Mouse (Mus musculus) bone marrow macrophage, adult 2 months (primary cell): Measurements from ENCODE around the gene Sel1l2. TPM values are rescaled to one million over a fixed set of nuclear protein-coding genes. Genes with fewer than 3 reads are reported as not detected.

Experiments used
- H3K27ac ChIP-seq: 2 replicates; pipeline ENCODE4 v1.5.1; 2012; ENCODE audit warnings: low read depth, low read length; ENCODE audit not compliant: insufficient read depth
- H3K4me1 ChIP-seq: 2 replicates; pipeline ENCODE4 v1.6.1; 2012; ENCODE audit warnings: low read length; ENCODE audit not compliant: control insufficient read depth, insufficient read depth
- H3K4me3 ChIP-seq: 2 replicates; pipeline ENCODE4 v1.5.1; 2012; ENCODE audit warnings: mild to moderate bottlenecking, low read length, moderate library complexity; ENCODE audit not compliant: insufficient read depth
- CTCF ChIP-seq: IDR thresholded peaks from 2 replicates; pipeline ENCODE4 v1.5.1; 2012; ENCODE audit warnings: low read depth, mild to moderate bottlenecking, low read length, moderate library complexity
- POLR2A ChIP-seq: IDR thresholded peaks from 2 replicates; pipeline ENCODE4 v1.6.1; 2012; ENCODE audit warnings: mild to moderate bottlenecking, low read depth, low read length, borderline replicate concordance
- polyA plus RNA-seq: library from polyadenylated mRNA; stranded (reverse); fragments of >200 nt; gene quantifications from 2 replicates; pipeline ENCODE4 v1.2.4, GENCODE M21; 2012; ENCODE audit not compliant: missing spikeins, insufficient read depth, insufficient read length

Sel1l2 gene
- polyA plus RNA-seq, 1 experiment = not detected

DNA sequence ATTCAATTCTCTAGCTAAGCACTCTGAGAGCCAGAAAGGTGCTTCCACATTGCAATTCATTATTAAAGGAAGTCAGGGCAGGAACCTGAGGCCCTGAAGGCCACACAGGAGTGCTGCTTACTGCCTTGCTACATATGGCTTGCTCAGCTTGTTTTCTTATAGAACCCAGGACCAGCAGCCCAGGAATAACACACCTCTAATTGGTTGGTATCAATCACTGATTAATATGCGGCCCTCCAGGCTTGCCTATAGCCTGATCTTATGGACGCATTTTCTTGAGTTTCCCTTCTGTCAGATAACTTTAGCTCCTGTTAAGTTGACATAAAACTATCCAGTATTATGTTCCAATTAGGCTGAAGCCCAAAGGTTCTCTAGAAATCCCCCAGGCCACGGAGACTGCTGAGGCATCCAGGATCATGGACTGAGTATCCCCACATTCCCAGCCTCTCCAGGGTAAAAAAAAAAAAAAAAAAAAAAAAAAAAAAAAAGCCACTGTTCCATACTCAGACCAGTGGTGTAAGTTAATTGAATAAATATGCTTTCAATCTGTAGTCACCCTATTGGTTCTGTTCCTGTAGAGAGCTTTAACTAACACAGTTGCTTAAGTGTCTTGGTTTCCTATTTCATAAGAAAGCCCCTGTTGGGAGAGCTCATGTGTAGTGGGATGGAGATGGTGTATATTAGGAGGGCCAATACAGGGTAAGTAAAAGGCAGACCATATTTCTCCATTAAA, 86.4 kb downstream of the Sel1l2 start:
- TF ChIP-seq CTCF = no peak
- TF ChIP-seq POLR2A = no peak
- Histone ChIP-seq H3K27ac (no peak overlapping the region), H3K4me1 (no peaks in the 10 kb centered on the region), H3K4me3 (no peak overlapping the region)

DNA sequence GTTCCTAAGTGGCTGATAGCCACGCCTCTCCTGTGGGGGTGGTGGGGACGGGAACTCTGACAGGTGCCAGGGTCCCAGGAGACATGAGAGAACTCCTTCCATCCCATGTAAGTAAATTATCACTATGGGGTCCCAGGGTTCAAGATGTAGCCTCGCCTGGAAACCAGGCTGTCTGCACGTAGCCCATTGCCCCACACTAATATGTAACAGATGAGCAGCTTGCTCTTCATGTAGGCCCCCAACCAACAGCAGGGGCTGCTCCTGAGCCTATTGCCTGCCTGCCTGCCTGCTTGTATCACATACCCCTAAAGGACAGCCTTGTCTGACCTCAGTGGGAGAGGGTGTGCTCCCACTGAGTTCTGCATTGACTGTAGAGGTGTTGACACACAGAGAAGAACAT, 92.4 kb downstream of the Sel1l2 start:
- TF ChIP-seq CTCF = no peak
- TF ChIP-seq POLR2A = no peak
- Histone ChIP-seq H3K27ac (no peak overlapping the region), H3K4me3 (no peak overlapping the region), H3K4me1 (no peaks in the 10 kb centered on the region)

DNA sequence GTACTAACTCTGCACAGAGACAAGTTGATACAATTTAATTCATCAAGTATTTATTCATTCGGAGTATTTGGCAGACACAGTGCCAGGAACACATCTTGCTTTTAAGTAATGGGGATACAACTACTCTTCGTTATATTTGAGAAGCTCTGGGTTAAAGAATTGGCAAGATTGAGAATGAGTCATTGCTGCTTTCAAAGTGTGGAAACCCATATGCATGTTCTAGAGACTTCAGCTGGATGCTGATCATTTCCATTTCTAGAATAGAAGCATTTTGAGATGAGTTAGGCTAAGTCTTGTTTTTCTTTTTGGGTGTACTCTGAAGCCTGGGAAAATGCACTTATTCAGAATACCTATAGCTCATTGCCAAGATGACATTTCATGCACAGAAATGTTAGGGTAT, 95.7 kb downstream of the Sel1l2 start:
- H3K4me3 ChIP-seq = no peak overlapping the region
- no peaks in the 10 kb centered on the region for H3K4me1 ChIP-seq
- H3K27ac ChIP-seq = no peak overlapping the region
- TF ChIP-seq POLR2A (no peak), CTCF (no peak)

DNA sequence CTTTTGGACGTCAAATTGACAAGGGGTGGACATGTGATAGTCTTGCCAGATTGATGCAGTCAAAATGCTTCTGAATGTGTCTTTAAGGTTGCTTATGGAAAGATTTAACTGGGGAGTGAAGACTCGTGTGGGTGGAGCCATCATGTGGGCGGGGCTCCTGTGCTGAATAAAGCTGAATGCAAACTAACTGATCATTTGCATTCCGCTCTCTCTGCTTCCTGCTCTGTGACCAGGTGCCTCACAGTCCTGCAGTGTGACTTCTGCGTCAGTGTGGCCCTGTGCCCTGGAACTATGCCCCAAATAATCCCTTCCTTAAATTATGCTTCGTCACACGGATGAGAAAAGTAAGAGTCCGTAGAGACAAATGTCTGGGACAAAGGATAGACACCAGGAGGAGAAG, 108.7 kb downstream of the Sel1l2 start:
- TF ChIP-seq CTCF (no peak), POLR2A (no peak)
- no peak overlapping the region for H3K27ac ChIP-seq
- H3K4me1 ChIP-seq = no peaks in the 10 kb centered on the region
- H3K4me3 ChIP-seq = no peak overlapping the region

DNA sequence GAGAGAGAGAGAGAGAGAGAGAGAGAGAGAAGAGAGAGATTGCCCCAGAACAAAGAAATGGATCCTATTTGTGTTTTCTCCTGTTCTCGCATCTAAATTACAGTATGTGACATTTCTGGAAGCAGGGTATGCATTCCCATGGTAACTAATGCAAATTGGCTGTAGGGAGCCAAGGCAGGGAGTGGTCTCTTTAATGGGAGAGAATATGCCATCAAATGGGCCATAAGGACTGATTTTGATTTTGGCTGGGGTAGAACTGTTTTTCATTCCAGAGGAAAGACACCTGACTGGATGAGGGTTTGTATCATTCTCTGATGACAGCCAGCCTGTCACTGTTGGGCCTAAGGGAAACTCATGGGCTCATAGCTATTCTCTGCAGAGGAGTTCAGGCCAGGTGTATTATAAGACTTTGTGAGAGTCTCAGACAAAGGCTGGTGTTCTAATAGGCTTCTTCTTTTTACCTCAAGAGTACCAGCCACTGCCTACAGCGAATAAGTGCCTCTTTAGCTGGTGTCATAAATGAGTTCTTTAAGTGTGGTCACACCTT, 133.8 kb downstream of the Sel1l2 start:
- Histone ChIP-seq H3K4me3 (no peak overlapping the region), H3K27ac (no peak overlapping the region), H3K4me1 (no peaks in the 10 kb centered on the region)
- TF ChIP-seq CTCF (no peak), POLR2A (no peak)

DNA sequence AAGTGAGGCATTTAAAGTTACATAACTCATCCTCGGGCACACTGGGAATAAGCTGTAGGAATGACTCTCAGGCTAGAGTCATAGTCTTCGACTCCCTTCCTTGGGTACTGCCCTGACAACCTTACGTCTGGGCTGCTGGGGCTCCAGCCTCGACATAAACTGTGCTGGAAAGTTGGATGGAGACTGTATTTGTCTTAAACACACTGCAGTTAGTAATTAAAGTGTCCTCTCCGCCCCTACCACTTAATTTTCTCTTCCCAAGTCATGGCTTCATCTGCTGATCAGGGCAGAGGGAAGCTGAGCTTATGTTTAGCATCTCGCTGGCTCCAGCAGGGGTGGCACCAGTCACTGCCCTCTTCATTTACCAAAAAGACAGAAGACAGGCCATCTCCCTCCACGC, 135.2 kb downstream of the Sel1l2 start:
- TF ChIP-seq POLR2A (no peak), CTCF (no peak)
- Histone ChIP-seq H3K4me1 (no peaks in the 10 kb centered on the region), H3K27ac (no peak overlapping the region), H3K4me3 (no peak overlapping the region)

DNA sequence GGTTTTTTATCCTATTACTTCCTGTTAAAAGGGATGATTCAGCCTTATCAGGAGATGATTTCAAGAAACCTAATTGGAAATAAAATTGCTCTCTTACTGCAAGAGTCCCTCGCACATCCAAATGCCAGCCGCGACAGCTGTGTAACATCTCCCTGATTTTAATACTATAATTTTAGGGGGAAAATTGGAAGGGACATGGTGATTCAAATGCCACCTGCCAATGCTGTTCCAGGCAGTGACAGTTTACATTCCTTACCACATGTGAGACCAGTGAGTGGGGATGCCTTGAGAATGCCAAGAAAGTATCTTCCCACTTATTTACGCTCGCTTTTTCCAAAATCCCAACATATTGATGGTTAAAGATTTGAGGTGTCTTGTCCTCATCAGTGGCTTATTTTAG, 146.4 kb downstream of the Sel1l2 start:
- TF ChIP-seq POLR2A (no peak), CTCF (no peak)
- no peak overlapping the region for H3K4me3 ChIP-seq
- H3K4me1 ChIP-seq = no peaks in the 10 kb centered on the region
- no peak overlapping the region for H3K27ac ChIP-seq

DNA sequence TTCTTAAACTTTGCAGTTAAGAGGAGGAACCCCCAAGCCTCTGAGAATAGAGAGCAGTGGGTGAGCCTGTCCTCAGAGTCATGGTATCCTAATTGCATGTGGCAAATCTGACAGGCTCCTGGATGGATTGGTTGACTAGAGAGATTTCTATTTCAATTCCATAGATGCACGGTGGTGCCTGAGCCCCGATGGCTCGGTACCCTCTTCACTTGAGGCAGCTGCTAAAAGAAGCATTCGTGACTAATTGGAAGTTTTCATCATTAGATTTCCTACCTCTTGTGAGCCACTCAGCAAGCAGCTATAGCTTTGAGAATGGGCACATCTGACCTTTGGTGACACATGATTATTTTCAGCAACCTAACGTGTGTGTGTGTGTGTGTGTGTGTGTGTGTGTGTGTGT, 147.1 kb downstream of the Sel1l2 start:
- Histone ChIP-seq H3K4me1 (no peaks in the 10 kb centered on the region), H3K4me3 (no peak overlapping the region), H3K27ac (no peak overlapping the region)
- TF ChIP-seq CTCF (no peak), POLR2A (no peak)

DNA sequence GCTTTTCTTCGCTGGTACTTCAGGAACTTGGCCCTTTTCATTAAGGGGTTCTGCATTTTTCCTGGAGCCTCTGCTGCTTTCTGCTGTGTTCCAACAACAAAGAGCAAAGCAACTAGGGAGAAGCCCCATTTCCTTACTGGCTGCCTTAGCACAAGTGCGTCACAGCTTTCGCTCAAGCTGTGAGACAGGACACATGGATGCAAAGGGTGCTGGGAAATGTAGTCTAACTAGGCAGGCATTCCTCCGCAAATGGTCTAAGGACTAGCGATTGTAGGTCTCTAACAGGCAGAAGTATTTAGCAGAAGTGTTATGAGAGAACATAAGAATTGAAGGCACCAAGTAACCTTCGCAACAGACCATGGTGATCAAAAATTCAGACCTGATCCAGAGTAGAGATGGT, 152.3 kb downstream of the Sel1l2 start:
- Histone ChIP-seq H3K27ac (no peak overlapping the region), H3K4me1 (no peaks in the 10 kb centered on the region), H3K4me3 (no peak overlapping the region)
- TF ChIP-seq POLR2A = no peak
- no peak for TF ChIP-seq CTCF

DNA sequence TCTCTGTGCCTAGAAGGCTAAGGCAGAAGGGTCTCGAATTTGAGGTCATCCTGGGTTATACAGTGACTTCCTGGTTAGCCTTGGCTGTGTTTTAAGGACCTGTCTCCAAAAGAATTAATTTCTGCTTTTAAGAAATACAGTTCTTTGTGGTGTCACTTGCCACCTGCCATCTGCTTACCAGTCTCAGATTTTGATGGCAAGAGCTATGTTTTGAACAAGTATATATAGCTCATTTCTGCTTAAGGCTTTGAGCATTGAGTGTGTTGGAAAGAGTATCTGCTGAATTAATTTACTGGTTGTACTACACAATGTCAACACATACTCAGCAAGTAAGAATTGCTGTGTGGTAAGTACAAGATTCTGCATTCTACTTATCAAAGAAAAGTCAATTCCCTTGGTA, 159.2 kb downstream of the Sel1l2 start:
- Histone ChIP-seq H3K4me1 (no peaks in the 10 kb centered on the region), H3K4me3 (no peak overlapping the region), H3K27ac (no peak overlapping the region)
- TF ChIP-seq POLR2A (no peak), CTCF (no peak)
